Mouse (Mus musculus): ENCODE measurements at regions not wholly inside any gene's neighbourhood (a gene's known extent, or its start where the extent isn't known, plus 50 kb on each side); places are given as distances from the start of the nearest gene placed in this dataset.
"Not testable (repeated sequence)": the region's sequence is repeated elsewhere in the genome, so short reads cannot be mapped to it uniquely, and the experiment has no call there.

GRCm38 (mm10) chr14:86197864-86198263, 943.2 kb downstream of the Diaph3 start:
- DNase-seq (ENCODE audit: low spot score) = no peak

- peak; percentile 51 for DNase-seq (ENCODE audit: low spot score)
Observed at GRCm38 (mm10) chr14:86184663-86185381, 956.2 kb downstream of the Diaph3 start.

GRCm38 (mm10) chr14:86178517-86178916, 962.5 kb downstream of the Diaph3 start:
- no peak for DNase-seq (ENCODE audit: low spot score)

GRCm38 (mm10) chr14:86171118-86171517, 969.9 kb downstream of the Diaph3 start:
- DNase-seq (ENCODE audit: low spot score) = no peak

GRCm38 (mm10) chr14:86159151-86159550, 981.9 kb downstream of the Diaph3 start:
- no peak for DNase-seq (ENCODE audit: low spot score)

- DNase-seq (ENCODE audit: low spot score) = no peak
Observed at GRCm38 (mm10) chr14:86154688-86155087, 986.3 kb downstream of the Diaph3 start.

GRCm38 (mm10) chr14:86151276-86151675, 989.8 kb downstream of the Diaph3 start:
- DNase-seq (ENCODE audit: low spot score) = no peak

GRCm38 (mm10) chr14:86150329-86150866, 990.6 kb downstream of the Diaph3 start:
- no peak for DNase-seq (ENCODE audit: low spot score)

- DNase-seq (ENCODE audit: low spot score) = no peak
Observed at GRCm38 (mm10) chr14:86115254-86116057, 1025.6 kb downstream of the Diaph3 start.

- DNase-seq (ENCODE audit: low spot score) = peak; percentile 60
Observed at GRCm38 (mm10) chr14:86101497-86101896, 1039.5 kb downstream of the Diaph3 start.

- no peak for DNase-seq (ENCODE audit: low spot score)
Observed at GRCm38 (mm10) chr14:86070313-86071100, 1070.5 kb downstream of the Diaph3 start.

- DNase-seq (ENCODE audit: low spot score) = no peak
Observed at GRCm38 (mm10) chr14:86069329-86069728, 1071.7 kb downstream of the Diaph3 start.

- no peak for DNase-seq (ENCODE audit: low spot score)
Observed at GRCm38 (mm10) chr14:86067743-86068142, 1073.3 kb downstream of the Diaph3 start.

GRCm38 (mm10) chr14:86063620-86063943, 1077.5 kb downstream of the Diaph3 start:
- no peak for DNase-seq (ENCODE audit: low spot score)

- no peak for DNase-seq (ENCODE audit: low spot score)
Observed at GRCm38 (mm10) chr14:86062885-86063619, 1078.0 kb downstream of the Diaph3 start.

- DNase-seq (ENCODE audit: low spot score) = no peak
Observed at GRCm38 (mm10) chr14:86056991-86057390, 1084.0 kb downstream of the Diaph3 start.

GRCm38 (mm10) chr14:86054668-86055067, 1086.4 kb downstream of the Diaph3 start:
- no peak for DNase-seq (ENCODE audit: low spot score)

GRCm38 (mm10) chr14:86029401-86029800, 1111.6 kb downstream of the Diaph3 start:
- no peak for DNase-seq (ENCODE audit: low spot score)

- not testable (repeated sequence) for DNase-seq (ENCODE audit: low spot score)
Observed at GRCm38 (mm10) chr14:86017611-86018010, 1123.4 kb downstream of the Diaph3 start.

Data from lung, postnatal 25 days (tissue).